Mouse (Mus musculus) olfactory bulb, adult 2 months (tissue): ENCODE measurements around the gene Gm28048. TPM values are rescaled to one million over a fixed set of nuclear protein-coding genes. Genes with fewer than 3 reads are reported as not detected.

Source experiments
- H3K27ac ChIP-seq: fragments of 200-500 bp; 2 replicates; pipeline ENCODE4 v1.5.1; 2012; ENCODE audit warnings: low read depth, low read length; ENCODE audit not compliant: insufficient read depth
- H3K4me1 ChIP-seq: fragments of 200-500 bp; 2 replicates; pipeline ENCODE4 v1.6.1; 2012; ENCODE audit warnings: low read length; ENCODE audit not compliant: control insufficient read depth, insufficient read depth
- H3K4me3 ChIP-seq: fragments of 200-500 bp; 2 replicates; pipeline ENCODE4 v1.5.1; 2012; ENCODE audit warnings: mild to moderate bottlenecking, low read depth, low read length, moderate library complexity; ENCODE audit not compliant: insufficient read depth
- CTCF ChIP-seq: fragments of 200-500 bp; IDR thresholded peaks from 2 replicates; pipeline ENCODE4 v1.5.1; 2012; ENCODE audit warnings: low read depth, mild to moderate bottlenecking, low read length, moderate library complexity; ENCODE audit not compliant: insufficient read depth
- POLR2A ChIP-seq: fragments of 200-500 bp; IDR thresholded peaks from 2 replicates; pipeline ENCODE4 v1.6.1; 2012; ENCODE audit warnings: mild to moderate bottlenecking, low read depth, low read length, moderate library complexity; ENCODE audit not compliant: insufficient read depth
- WGBS: fragments of 180-500 bp; shearing (Covaris S2); methylation state at CpG from one replicate; pipeline ENCODE4 v1.1.7; 2018; 5-methylcytosine and 5-hydroxymethylcytosine counted together
- polyA plus RNA-seq: library from polyadenylated mRNA; stranded (reverse); fragments of >200 nt; gene quantifications from 2 replicates; pipeline ENCODE4 v1.2.4, GENCODE M21; 2012; ENCODE audit warnings: low replicate concordance; ENCODE audit not compliant: missing spikeins, insufficient read depth, insufficient read length

Gm28048 gene
- polyA plus RNA-seq, 1 experiment = not detected

- H3K4me3 ChIP-seq = no peak overlapping the region
- TF ChIP-seq CTCF (no peak), POLR2A (no peak)
- 66% methylated on average over 8 of the region's 8 CpGs for WGBS
- H3K4me1 ChIP-seq = peaks cover 12% of the 10 kb centered on the region
- no peak overlapping the region for H3K27ac ChIP-seq
Observed at GRCm38 (mm10) chr11:22847732-22848648, 133.9 kb downstream of the Gm28048 start.

GRCm38 (mm10) chr11:22846960-22847731 is 134.7 kb downstream of the Gm28048 start:
- Histone ChIP-seq H3K4me3 (no peak overlapping the region), H3K4me1 (peaks cover 14% of the 10 kb centered on the region), H3K27ac (no peak overlapping the region)
- no peak for TF ChIP-seq CTCF
- no peak for TF ChIP-seq POLR2A
- WGBS = 88% methylated on average over 8 of the region's 8 CpGs

- Histone ChIP-seq H3K27ac (no peak overlapping the region), H3K4me3 (no peak overlapping the region), H3K4me1 (peaks cover 14% of the 10 kb centered on the region)
- WGBS = 69% methylated on average over 6 of the region's 6 CpGs
- TF ChIP-seq POLR2A = no peak
- no peak for TF ChIP-seq CTCF
Observed at GRCm38 (mm10) chr11:22846093-22846835, 135.6 kb downstream of the Gm28048 start.

- Histone ChIP-seq H3K27ac (no peak overlapping the region), H3K4me1 (peaks cover 11% of the 10 kb centered on the region), H3K4me3 (no peak overlapping the region)
- WGBS = 83% methylated on average over 4 of the region's 4 CpGs
- TF ChIP-seq POLR2A (no peak), CTCF (no peak)
Observed at GRCm38 (mm10) chr11:22844754-22845718, 136.9 kb downstream of the Gm28048 start.

GRCm38 (mm10) chr11:22839456-22839855 is 142.4 kb downstream of the Gm28048 start:
- no peak overlapping the region for H3K4me3 ChIP-seq
- TF ChIP-seq CTCF = no peak
- no peak for TF ChIP-seq POLR2A
- H3K4me1 ChIP-seq = peaks cover 6% of the 10 kb centered on the region
- H3K27ac ChIP-seq = no peak overlapping the region
- 67% methylated on average over 3 of the region's 3 CpGs for WGBS

GRCm38 (mm10) chr11:22838361-22838760 is 143.5 kb downstream of the Gm28048 start:
- H3K4me3 ChIP-seq = no peak overlapping the region
- 84% methylated on average over 1 of the region's 1 CpGs for WGBS
- TF ChIP-seq POLR2A (no peak), CTCF (no peak)
- no peak overlapping the region for H3K27ac ChIP-seq
- H3K4me1 ChIP-seq = peaks cover 6% of the 10 kb centered on the region; the same call in 1 of the 2 replicates

- no peak overlapping the region for H3K4me3 ChIP-seq
- H3K4me1 ChIP-seq = peaks cover 2% of the 10 kb centered on the region; the same call in 1 of the 2 replicates
- no peak overlapping the region for H3K27ac ChIP-seq
- 92% methylated on average over 10 of the region's 10 CpGs for WGBS
- TF ChIP-seq CTCF = no peak
- TF ChIP-seq POLR2A = no peak
Observed at GRCm38 (mm10) chr11:22836269-22836668, 145.6 kb downstream of the Gm28048 start.
